Comparison of ENCODE assay signal across 31 mouse cellular contexts in genomic region chr11:54613628-54614027, GRCm38 (mm10).
"Had no signal": no experiment of that assay in that cellular context is flagged by ENCODE, and none has a peak within 500 bp of the region (broad histone marks: within the 10 kb centered on the region; RNA-seq: fewer than 3 reads in every experiment).

No protein-coding gene starts in this region.

- ATAC-seq: liver, embryonic 12.5 days; liver, postnatal 0 days; midbrain, embryonic 13.5 days; midbrain, embryonic 15.5 days; midbrain, embryonic 16.5 days had no signal

- H3K9me3 ChIP-seq: limb, embryonic 10.5 days; limb, embryonic 12.5 days; limb, embryonic 13.5 days; limb, embryonic 15.5 days; liver, embryonic 12.5 days; liver, embryonic 13.5 days; liver, embryonic 15.5 days; lung, embryonic 15.5 days; megakaryocyte, embryonic 14.5 days; midbrain, embryonic 10.5 days; midbrain, embryonic 12.5 days; midbrain, embryonic 13.5 days; midbrain, embryonic 15.5 days; neural tube, embryonic 12.5 days had no signal

- H3K27me3 ChIP-seq: limb, embryonic 12.5 days; limb, embryonic 13.5 days; limb, embryonic 15.5 days; liver, embryonic 12.5 days; liver, embryonic 13.5 days; liver, embryonic 15.5 days; lung, embryonic 15.5 days; megakaryocyte, embryonic 14.5 days; midbrain, embryonic 12.5 days; midbrain, embryonic 13.5 days; midbrain, embryonic 15.5 days; neural tube, embryonic 12.5 days had no signal

- DNase-seq: left cerebral cortex, postnatal 4 days; liver; liver, embryonic 13.5 days; liver, postnatal 0 days; lung, adult 18-20 months; lung, adult 2 months; lung, embryonic 14.5 days; lung, postnatal 10 days; lung, postnatal 14 days; lung, postnatal 36 days; lung, postnatal 4 days; midbrain, embryonic 14.5 days had no signal

- H3K27ac ChIP-seq: limb, embryonic 10.5 days; limb, embryonic 12.5 days; limb, embryonic 13.5 days; limb, embryonic 15.5 days; liver, embryonic 12.5 days; liver, embryonic 13.5 days; liver, embryonic 14.5 days; liver, embryonic 15.5 days; lung, embryonic 15.5 days; macrophage; midbrain, embryonic 10.5 days; midbrain, embryonic 12.5 days; midbrain, embryonic 13.5 days; midbrain, embryonic 15.5 days; neural tube, embryonic 12.5 days had no signal

- H3K4me1 ChIP-seq: limb, embryonic 10.5 days; limb, embryonic 12.5 days; limb, embryonic 15.5 days; liver, embryonic 13.5 days; liver, embryonic 15.5 days; lung, embryonic 15.5 days; midbrain, embryonic 10.5 days; midbrain, embryonic 12.5 days; midbrain, embryonic 13.5 days; neural tube, embryonic 12.5 days had no signal

- H3K4me2 ChIP-seq: limb, embryonic 12.5 days; limb, embryonic 13.5 days; limb, embryonic 15.5 days; liver, embryonic 11.5 days; liver, embryonic 12.5 days; liver, embryonic 13.5 days; liver, embryonic 15.5 days; lung, embryonic 14.5 days; lung, embryonic 15.5 days; midbrain, embryonic 11.5 days; midbrain, embryonic 12.5 days; midbrain, embryonic 13.5 days; midbrain, embryonic 15.5 days; neural tube, embryonic 12.5 days had no signal

- H3K36me3 ChIP-seq: limb, embryonic 10.5 days; limb, embryonic 12.5 days; limb, embryonic 13.5 days; limb, embryonic 15.5 days; liver, embryonic 13.5 days; liver, embryonic 15.5 days; lung, embryonic 15.5 days; midbrain, embryonic 10.5 days; midbrain, embryonic 12.5 days; midbrain, embryonic 13.5 days; midbrain, embryonic 15.5 days; neural tube, embryonic 12.5 days had no signal

- H3K4me3 ChIP-seq: limb, embryonic 10.5 days; limb, embryonic 12.5 days; limb, embryonic 13.5 days; limb, embryonic 15.5 days; liver, embryonic 12.5 days; liver, embryonic 13.5 days; liver, embryonic 15.5 days; lung, embryonic 15.5 days; megakaryocyte, embryonic 14.5 days; midbrain, embryonic 10.5 days; midbrain, embryonic 12.5 days; midbrain, embryonic 13.5 days; midbrain, embryonic 15.5 days; myocyte; neural tube, embryonic 12.5 days had no signal

- H3K9ac ChIP-seq: limb, embryonic 12.5 days; limb, embryonic 13.5 days; limb, embryonic 15.5 days; liver, embryonic 12.5 days; liver, embryonic 13.5 days; liver, embryonic 14.5 days; liver, embryonic 15.5 days; liver, postnatal 0 days; lung, embryonic 14.5 days; lung, embryonic 15.5 days; midbrain, embryonic 12.5 days; midbrain, embryonic 13.5 days; midbrain, embryonic 15.5 days; neural tube, embryonic 12.5 days had no signal
